Mouse (Mus musculus): ENCODE measurements at regions not wholly inside any gene's neighbourhood (a gene's known extent, or its start where the extent isn't known, plus 50 kb on each side); places are given as distances from the start of the nearest gene placed in this dataset.
A peak's percentile ranks its signal among the peaks of the same experiment; 100 is the strongest.

DNA sequence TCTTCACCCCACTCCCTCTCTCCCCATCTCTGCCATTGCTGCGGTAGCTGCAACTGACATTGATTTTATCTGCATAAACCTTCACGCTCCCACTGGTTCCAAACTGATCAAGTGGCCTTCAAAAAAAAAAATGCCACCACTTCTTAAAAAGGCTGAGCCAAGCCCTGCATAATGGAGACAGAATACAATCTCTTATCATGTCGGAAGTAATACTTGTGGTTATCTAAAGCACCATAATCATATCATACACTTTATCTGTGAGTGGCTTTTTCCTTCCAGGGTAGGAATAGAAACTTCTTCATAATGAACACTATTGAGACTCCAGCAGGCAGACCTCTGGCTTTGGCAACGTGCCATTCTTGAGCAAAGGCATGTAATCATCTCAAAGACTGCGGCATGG, 171.5 kb upstream of the Bmp4 start:
- Histone ChIP-seq H3K4me3 (ENCODE audit: control insufficient read depth in 1 of 2, insufficient read depth in 1 of 2, low read depth in 2 of 2, low read length in 2 of 2) (no peak overlapping the region), H3K79me2 (ENCODE audit: control insufficient read depth, insufficient read depth, low read length, poor library complexity) (no peaks in the 10 kb centered on the region), H3K27me3 (ENCODE audit: control insufficient read depth in 1 of 2, insufficient read depth in 2 of 2, low read length in 2 of 2) (no peaks in the 10 kb centered on the region), H3K4me1 (ENCODE audit: control insufficient read depth in 1 of 2, insufficient read depth in 2 of 2, low read length in 2 of 2) (peaks cover 0 to 3% of the 10 kb centered on the region in 2 experiments; a peak in 1 of 4 replicates), H3K9ac (ENCODE audit: control insufficient read depth, low read depth, low read length, poor library complexity, severe bottlenecking) (no peak overlapping the region), H3K27ac (ENCODE audit: control insufficient read depth, low read depth, low read length) (no peak overlapping the region), H3K36me3 (ENCODE audit: control insufficient read depth in 1 of 2, insufficient read depth in 2 of 2, low read length in 2 of 2) (no peaks in the 10 kb centered on the region; a peak in 1 of 4 replicates), H3K9me3 (replicated peaks; ENCODE audit: insufficient read depth, low read length) (no peaks in the 10 kb centered on the region)
- DNase-seq (ENCODE audit: low read depth, low spot score) = peak; percentile 34
- no peak for TF ChIP-seq POLR2AphosphoS2 (IDR thresholded peaks at IDR 0.05; ENCODE audit: low read length)
- no peak for TF ChIP-seq TBP (IDR thresholded peaks at IDR 0.05; ENCODE audit: low read depth, low read length)
- TF ChIP-seq NRF1 (IDR thresholded peaks at IDR 0.05; ENCODE audit: insufficient read depth, low read depth, low read length, poor library complexity, severe bottlenecking) = no peak
- TF ChIP-seq SIN3A (IDR thresholded peaks at IDR 0.05; ENCODE audit: low read length) = no peak
- no peak for TF ChIP-seq E2F4 (IDR thresholded peaks at IDR 0.05; ENCODE audit: borderline replicate concordance, low read depth, low read length)
- no peak for TF ChIP-seq MXI1 (IDR thresholded peaks at IDR 0.05; ENCODE audit: low read depth, low read length)
- TF ChIP-seq KAT2A (conservative IDR thresholded peaks at IDR 0.05; ENCODE audit: low read depth, low read length) = no peak
- TF ChIP-seq SMC3 (IDR thresholded peaks at IDR 0.05; ENCODE audit: low read depth, low read length) = no peak
- TF ChIP-seq CHD2 (IDR thresholded peaks at IDR 0.05; ENCODE audit: low read length) = no peak
- TF ChIP-seq GABPA (IDR thresholded peaks at IDR 0.05; ENCODE audit: low read depth, low read length) = no peak
- no peak for TF ChIP-seq CHD1 (IDR thresholded peaks at IDR 0.05; ENCODE audit: low read depth, low read length)
- peak; percentile 46; the same call in 1 of the 2 replicates for TF ChIP-seq RCOR1 (IDR thresholded peaks at IDR 0.05; ENCODE audit: low read depth, low read length)
- TF ChIP-seq ZC3H11A (IDR thresholded peaks at IDR 0.05; ENCODE audit: low read depth, low read length) = no peak
- peak; percentile 87 for TF ChIP-seq ZNF384 (IDR thresholded peaks at IDR 0.05; ENCODE audit: low read depth, low read length)
- peak; percentile 54 to 60; a peak in 3 of 4 replicates for TF ChIP-seq EP300 (IDR thresholded peaks at IDR 0.05; ENCODE audit: low read depth in 1 of 2, low read length in 2 of 2)
- TF ChIP-seq HCFC1 (IDR thresholded peaks at IDR 0.05; ENCODE audit: low read depth, low read length) = no peak
- peak; percentile 50 for TF ChIP-seq GATA1 (IDR thresholded peaks at IDR 0.05; ENCODE audit: low read depth, low read length)
- no peak for TF ChIP-seq MEF2A (IDR thresholded peaks at IDR 0.05; ENCODE audit: extremely low read depth, insufficient replicate concordance, low read depth, low read length, poor library complexity, severe bottlenecking)
- TF ChIP-seq MAZ (IDR thresholded peaks at IDR 0.05; ENCODE audit: low read depth, low read length) = no peak
- TF ChIP-seq ETS1 (IDR thresholded peaks at IDR 0.05; ENCODE audit: low read depth, low read length) = peak; percentile 56; the same call in 1 of the 2 replicates
- TF ChIP-seq ELF1 (IDR thresholded peaks at IDR 0.05; ENCODE audit: low read depth, low read length) = no peak
- TF ChIP-seq MAFK (IDR thresholded peaks at IDR 0.05; ENCODE audit: borderline replicate concordance, low read depth, low read length) = no peak
- TF ChIP-seq TAL1 (IDR thresholded peaks at IDR 0.05; ENCODE audit: low read length) = no peak
- TF ChIP-seq UBTF (IDR thresholded peaks at IDR 0.05; ENCODE audit: borderline replicate concordance, insufficient read depth, low read depth, low read length) = no peak
- TF ChIP-seq MAX (IDR thresholded peaks at IDR 0.05; ENCODE audit: low read length) = no peak
- TF ChIP-seq TCF12 (IDR thresholded peaks at IDR 0.05; ENCODE audit: low read depth, low read length) = peak; percentile 57; the same call in 1 of the 2 replicates
- TF ChIP-seq CTCF (IDR thresholded peaks at IDR 0.05 in 2 of 3, conservative IDR thresholded peaks at IDR 0.05 in 1 of 3; ENCODE audit: control insufficient read depth in 1 of 3, insufficient read depth in 1 of 3, low read depth in 2 of 3, low read length in 3 of 3, poor library complexity in 1 of 3, severe bottlenecking in 1 of 3) = no peak
- no peak for TF ChIP-seq ZKSCAN1 (IDR thresholded peaks at IDR 0.05; ENCODE audit: low read depth, low read length)
- TF ChIP-seq POLR2A (IDR thresholded peaks at IDR 0.05; ENCODE audit: control insufficient read depth in 1 of 2, insufficient read depth in 1 of 2, low read depth in 1 of 2, low read length in 2 of 2, poor library complexity in 1 of 2) = no peak
- TF ChIP-seq MYB (IDR thresholded peaks at IDR 0.05; ENCODE audit: low read depth, low read length) = no peak
- no peak for TF ChIP-seq POLR2AphosphoS5 (IDR thresholded peaks at IDR 0.05; ENCODE audit: borderline replicate concordance, low read depth, low read length)
- TF ChIP-seq ZMIZ1 (IDR thresholded peaks at IDR 0.05; ENCODE audit: low read depth, low read length) = no peak
- no peak for TF ChIP-seq USF1 (IDR thresholded peaks at IDR 0.05; ENCODE audit: low read depth, low read length)
- TF ChIP-seq NELFE (IDR thresholded peaks at IDR 0.05; ENCODE audit: low read depth, low read length) = no peak
- no peak for TF ChIP-seq BHLHE40 (IDR thresholded peaks at IDR 0.05; ENCODE audit: borderline replicate concordance, low read depth, low read length)
- no peak for TF ChIP-seq RAD21 (IDR thresholded peaks at IDR 0.05; ENCODE audit: low read depth, low read length)
- no peak for TF ChIP-seq USF2 (IDR thresholded peaks at IDR 0.05; ENCODE audit: borderline replicate concordance in 1 of 2, insufficient read depth in 1 of 2, low read depth in 1 of 2, low read length in 2 of 2)
- no peak for TF ChIP-seq MYC (IDR thresholded peaks at IDR 0.05; ENCODE audit: low read depth, low read length)
